Mouse (Mus musculus) WW6 (cell line): ENCODE results near the gene Ankrd13d.
"Not testable (repeated sequence)": the region's sequence is repeated elsewhere in the genome, so short reads cannot be mapped to it uniquely, and the experiment has no call there.

Experiments
- DNase-seq: peaks from one replicate; pipeline ENCODE4 v3.0.0-alpha.2; 2013; ENCODE audit warnings: low read depth, low spot score

The Ankrd13d gene

DNA sequence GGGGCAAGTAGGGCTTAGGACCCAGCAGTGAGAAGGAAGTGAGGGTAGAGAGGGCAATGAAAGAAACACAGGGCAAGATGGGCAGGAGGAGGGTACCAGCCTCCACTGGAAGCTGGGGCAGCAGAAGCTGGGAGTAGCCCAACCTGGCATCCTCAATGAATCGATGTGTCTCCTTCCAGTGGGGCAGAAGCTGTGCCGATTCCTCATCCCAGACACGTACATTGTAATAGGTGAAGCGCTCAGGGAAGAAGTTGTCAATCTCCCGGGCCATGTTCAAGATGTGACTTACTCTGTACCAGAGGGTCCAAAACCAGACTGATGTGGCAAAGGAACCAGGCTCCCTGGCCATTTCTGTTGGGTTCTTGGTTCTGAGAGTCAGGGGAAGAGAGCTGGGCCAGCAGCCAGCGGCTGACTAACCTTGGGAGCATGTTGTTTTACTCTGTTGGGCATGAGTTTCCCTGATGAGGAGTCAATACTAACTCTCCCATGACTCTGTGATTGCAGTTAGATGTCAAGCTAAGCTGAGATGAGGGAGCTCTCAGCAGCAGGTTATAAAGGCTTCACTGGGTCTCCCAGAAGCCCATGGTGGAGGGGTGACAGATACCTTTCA, 18.7 kb downstream of the Ankrd13d start:
- no peak for DNase-seq

DNA sequence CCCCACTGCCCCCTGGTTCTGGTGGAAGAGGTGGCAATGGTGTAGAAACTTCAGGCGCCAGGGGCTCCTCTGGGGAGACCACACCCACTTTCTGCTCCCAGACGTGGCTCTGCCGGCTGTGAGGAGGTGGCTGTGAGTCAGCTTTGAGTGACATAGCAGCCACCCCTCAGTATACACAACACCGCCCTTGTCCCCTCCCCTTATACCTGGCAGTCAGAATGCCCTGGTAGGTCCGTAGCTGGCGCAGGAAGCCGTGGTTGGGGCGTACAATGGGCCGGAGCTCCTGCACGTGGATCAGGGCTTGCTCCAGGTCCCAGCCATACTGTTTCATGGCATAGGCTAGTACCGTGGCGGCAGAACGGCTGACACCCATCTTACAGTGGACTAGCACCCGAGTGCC, 19.2 kb downstream of the Ankrd13d start:
- no peak for DNase-seq

DNA sequence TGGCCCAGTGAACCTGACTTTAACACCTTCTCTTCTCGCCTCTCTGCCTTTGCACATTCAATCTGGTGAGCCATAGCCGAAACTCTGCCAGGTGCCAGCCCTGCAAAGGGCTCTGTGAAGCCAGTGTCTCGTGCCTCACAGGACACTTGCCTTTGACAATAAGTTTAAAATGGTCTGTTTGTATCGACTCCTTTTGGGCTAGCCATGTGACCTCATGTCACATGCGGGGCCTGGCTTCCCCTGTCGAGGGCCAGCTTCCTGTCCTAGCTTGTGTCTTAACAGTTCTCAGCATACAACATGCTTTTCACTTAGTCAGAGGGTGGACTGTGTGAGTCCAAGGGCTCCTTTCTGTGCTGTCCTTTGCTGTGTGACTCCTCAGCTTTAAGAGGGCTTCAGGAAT, 20.2 kb downstream of the Ankrd13d start:
- DNase-seq = no peak

DNA sequence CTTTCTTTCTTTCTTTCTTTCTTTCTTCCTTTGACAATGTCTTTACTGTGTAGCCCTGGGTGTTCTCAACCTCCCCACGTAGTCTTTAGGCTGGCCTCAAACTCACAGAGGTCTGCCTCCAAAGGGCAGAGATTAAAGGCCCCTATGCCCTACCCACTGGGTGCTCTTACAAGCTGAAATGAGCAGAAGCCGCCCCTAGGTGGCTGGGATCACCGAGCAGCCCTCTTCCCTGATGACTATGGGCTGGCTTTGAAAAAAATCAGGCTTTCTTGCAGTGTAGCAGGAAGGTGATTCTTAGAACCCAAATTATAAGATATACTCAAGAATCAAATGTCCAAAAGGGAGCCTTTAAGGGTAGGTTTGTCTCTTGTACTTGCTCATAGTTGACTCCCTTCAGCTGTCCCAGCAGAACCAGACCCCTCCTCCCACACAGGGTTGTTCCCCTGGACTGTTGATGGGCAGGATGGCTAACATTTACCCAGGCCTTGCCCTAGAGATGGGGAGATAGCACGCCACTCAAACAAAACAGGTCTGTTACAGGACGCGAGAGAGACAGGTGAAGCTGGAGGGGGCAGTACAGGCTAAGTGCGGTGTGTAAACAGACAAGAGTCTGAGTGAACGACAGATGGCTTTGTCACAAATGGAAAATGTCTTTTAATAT, 21.8 kb downstream of the Ankrd13d start:
- no peak for DNase-seq

DNA sequence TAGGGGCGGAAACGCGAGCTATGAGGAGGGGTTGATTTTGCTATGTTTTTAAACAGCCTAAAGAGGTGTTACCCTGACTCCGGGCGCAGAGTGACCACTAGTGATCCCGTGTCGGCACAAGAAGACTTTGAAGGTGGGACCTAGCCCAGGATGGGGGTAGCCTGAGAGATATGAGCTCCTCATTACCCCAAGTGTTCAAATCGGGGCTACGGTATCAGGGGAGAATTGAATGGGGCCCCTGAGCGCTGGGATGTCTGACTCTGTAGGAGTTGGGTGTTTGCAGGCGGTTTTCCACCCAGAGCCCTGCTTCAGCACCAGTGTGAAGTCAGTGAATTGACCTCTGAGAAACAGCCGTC, 25.1 kb downstream of the Ankrd13d start:
- no peak for DNase-seq

DNA sequence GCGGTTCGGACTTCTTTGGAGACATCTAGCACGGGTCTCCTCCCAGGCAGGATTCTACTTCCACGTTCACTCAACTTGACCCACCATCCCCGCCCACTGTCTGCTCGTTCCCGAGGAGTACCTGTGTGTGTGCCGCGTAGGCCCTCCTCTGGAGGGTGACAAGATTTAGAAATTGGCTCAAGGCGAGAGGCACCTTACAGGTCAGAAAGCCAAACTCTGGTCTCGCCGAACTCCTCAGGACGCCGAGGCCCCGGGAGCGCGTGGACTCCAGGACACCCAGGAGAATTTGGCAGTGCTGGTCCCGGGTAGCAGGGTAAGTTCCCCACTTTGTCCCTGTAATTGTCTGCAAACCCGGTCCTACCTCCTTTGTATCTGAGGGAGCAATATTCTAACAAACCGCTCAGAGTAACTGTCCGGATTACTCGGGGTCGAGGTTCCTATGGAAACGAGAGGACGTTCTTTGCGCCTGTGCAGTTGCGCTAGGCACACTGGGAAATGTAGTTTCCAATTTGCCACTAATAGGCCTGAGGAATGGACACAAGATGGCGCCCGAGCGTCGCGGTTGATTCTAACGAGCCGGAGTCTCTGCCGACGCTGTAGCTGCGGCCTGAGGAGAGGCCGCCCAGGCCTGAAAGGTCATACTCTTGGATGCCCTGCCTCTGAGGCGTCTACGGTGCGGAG, 25.6 kb downstream of the Ankrd13d start:
- DNase-seq = peak; percentile 93

DNA sequence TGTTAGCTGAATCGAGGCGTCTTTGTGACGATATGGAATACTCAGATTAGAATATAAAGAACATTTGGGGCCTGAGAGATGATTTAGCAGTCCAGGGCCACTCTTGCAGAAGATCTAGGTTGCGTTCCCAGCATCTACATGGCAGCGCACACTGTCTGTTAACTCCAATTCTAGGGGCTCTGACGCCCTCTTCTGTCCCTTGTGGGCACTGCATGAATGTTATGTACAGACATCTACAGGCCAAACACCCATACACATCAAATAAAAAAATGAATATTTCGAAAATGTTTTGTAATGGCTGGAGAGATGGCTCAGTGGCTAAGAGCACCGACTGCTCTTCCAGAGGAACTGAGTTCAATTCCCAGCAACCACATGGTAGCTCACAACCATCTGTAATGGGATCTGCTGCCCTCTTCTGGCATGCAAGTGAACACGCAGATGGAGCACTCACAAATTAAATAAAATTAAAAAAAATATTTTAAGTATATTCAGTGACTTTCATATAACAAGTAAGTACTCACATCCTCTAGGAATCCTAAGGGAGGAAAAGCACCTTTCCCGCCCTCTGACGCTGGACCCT, 27.3 kb downstream of the Ankrd13d start:
- DNase-seq = no peak

DNA sequence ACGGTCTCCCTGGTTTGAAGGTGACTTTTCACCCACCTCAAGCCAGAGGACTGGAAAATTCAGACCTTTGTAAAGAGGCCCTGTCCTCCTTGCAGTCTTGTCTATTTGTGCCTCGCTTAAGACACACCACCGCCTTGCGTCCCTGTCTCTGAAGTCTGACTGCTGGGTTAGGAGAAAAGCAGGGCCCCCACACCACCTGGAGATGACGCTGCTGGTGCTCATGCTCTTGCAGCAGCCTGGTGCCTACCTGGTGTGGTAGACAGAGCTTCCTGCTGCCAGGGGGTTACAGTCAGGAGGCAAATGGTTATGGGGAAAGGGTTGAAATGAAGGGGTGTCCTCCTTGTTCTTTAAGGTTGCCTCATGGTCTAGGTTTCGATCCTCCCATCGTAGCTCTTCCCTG, 28.7 kb downstream of the Ankrd13d start:
- no peak for DNase-seq

DNA sequence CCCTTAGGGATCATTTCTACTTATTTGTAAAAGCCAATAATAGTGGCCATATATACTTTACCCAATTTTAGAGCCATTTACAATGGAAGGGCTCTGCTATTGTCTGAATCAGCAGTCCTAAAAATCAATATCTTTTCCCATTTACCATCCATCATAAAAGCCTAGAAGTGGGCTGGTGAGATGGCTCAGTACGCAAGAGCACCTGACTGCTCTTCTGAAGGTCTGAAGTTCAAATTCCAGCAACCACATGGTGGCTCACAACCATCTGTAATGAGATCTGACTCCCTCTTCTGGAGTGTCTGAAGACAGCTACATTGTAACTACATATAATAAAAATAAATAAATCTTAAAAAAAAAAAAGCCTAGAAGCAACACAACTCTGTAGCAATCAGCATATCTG, 34.3 kb downstream of the Ankrd13d start:
- not testable (repeated sequence) for DNase-seq

DNA sequence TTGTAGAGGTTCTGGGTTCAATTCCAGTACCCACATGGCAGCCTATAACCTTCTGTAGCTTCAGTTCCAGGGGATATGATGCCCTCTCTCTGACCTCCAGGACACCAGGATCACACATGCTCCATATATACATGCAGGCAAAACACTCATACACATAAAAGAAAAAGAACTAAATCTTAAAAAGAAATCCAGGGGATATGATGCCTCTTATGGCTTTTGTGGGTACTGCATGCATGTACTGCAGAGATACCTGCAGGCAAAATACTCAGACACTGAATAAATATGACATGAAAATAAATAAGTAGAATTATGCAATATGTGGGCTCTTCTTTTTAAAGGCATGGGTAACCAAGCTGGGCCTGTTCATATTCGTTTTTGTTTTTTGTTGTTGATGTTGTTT, 35.9 kb downstream of the Ankrd13d start:
- DNase-seq = no peak

DNA sequence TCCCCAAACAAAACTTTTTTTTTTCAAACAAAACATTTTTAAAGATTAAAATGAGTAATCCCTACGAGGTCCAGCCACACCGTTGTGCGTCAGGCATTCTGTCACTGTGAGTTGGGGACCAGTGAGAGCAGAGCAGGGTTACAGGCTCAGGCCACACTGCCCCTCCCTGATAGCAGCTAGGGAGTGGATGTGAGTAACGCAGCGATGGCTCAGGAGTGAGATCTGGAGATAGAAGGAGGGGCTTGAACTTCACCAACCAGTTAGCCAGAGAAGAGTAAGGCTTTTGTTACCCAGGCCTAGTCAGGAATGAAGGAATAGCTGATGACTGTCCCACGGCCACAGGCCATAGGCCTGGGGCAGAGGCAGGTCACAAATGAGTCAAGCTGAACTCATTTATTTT, 38.2 kb downstream of the Ankrd13d start:
- DNase-seq = no peak

DNA sequence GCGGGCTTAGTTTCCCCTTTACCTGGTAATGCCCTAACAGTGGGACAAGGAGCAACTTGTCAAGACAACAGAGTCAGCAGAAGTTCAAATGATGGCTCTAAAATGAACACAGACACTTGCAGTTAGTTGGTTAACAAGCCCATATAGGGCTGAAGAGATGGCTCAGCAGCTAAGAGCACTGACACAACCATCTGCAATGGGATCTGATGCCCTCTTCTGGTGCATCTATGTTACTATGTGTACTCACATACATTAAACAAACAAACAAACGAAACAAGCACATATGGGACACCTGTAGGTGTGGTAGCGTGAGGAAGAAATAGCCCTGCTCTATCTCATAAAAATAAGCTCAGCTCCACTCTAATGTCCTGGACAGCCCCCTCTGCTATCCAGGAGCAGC, 40.5 kb downstream of the Ankrd13d start:
- DNase-seq = no peak

DNA sequence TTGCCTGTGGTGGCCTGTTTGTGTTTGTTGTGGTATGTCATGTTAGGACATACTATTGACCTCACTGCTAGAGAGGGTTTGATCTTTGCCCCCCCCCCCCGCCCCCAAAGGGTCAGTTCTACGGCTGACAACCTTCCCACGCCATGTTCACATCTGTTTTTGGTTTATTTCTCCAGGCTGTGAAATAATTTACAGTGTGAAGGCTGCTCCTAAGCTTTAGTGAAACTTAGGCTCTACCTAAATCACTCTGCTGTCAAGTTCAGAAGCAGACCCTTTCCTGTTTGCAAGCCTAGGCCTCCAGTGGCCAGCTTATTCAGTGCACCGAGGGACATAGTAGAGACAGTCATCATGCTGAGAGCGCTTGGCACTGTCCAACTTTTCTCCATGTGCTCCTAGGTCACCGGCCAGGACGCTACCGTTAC, 42.7 kb downstream of the Ankrd13d start:
- DNase-seq = no peak

DNA sequence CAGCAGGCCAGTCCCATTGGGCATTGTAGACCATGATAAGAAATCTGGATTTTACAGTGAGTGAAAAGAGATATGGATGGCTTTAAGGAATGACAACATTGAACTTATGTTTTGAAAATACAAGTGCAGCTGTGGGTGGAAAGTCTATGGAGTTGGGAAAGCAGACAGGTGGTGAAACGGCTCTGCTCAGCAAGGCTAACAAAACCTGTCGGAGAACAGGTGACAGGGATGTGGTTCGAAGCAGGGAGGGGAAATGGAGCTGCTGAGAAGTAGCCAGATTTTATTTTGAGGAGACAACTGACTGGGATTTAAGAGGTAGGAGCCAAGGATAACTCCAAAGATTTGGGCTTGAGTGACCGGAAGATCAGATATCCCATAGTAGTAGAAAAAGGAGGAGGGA, 48.4 kb downstream of the Ankrd13d start:
- DNase-seq = no peak

DNA sequence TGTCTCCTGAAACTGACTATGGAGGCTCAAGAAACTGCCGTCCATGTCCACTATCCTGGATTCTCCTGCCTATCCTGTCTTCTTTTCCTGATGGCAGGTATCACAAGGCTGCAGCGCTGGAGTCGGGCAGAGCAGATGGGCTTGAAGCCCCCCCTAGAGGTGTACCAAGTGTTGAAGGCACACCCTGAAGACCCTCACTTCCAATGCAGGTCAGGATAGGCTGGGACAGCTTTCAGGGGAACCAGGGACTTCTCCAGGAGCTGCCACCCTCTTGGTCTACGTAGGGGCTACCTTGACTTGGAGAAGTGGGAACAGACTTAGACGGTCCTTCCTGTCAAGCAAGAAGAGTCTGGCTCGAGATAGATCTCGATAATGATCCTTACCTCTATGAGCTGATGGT, 50.3 kb downstream of the Ankrd13d start:
- DNase-seq = no peak

DNA sequence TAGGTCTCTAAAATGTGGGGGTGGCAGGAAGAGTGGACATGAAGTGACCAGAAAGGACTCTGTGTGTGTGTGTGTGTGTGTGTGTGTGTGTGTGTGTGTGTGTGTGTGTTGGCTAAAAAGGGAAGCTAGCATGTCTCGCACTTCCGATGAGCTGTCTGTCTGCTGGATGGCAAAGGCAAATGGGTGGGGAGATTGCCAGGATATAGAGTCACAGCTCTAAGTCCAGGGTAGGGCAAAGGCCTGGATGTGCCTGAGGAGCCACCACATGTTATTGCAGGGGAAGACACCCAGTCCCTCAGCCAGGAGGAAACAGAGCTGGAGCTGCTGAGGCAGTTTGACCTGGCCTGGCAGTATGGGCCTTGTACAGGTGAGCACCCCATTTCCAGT, 50.8 kb downstream of the Ankrd13d start:
- no peak for DNase-seq

DNA sequence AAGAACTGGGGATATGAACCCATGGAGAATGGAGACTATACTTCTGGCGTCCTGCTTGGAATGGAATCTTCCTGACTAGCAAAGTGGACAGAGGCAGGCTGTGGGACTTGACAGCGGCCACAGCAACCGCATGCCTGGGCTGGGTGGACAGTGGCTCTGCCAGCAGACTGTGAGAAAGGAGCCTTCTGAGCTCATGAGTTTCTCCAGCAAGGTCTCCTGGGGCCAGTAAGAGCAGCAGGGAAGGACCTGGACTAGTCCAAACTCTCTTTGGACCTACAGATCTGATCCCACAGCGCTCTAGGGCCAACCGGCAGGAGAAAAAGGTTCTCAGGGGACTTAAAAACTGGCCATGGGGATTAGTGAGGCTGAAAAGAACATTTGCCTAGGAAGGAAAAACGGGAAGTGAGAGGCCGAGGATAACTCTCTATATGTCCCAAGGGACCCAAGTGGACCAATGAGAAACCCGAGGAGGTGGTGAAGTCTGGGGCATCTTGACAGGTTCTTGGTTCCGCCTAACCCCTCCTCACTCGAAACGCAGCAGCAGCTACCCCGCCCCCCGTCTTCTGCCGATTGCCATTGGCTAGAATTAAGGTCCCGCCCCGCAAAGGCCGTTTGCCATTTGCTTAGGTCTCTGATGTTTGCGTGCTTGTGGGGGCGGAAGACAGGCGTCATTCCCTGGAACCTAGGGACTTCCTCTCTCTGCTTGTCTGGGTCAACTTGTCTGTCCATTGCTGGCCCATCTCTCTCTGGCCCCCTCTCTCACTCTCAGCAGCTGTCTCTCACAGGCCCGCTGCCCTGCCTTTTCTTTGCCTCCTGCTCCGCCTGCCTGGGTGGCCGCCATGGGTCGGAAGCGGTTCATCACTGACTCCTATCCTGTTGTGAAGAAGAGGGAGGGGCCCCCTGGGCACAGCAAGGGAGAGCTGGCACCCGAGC, 51.4 kb downstream of the Ankrd13d start, which contains the start of gene Pold4:
Pold4 (plus strand) TSS at position 647 of the 933 bp plus-strand sequence.
- DNase-seq = peak; percentile 67

DNA sequence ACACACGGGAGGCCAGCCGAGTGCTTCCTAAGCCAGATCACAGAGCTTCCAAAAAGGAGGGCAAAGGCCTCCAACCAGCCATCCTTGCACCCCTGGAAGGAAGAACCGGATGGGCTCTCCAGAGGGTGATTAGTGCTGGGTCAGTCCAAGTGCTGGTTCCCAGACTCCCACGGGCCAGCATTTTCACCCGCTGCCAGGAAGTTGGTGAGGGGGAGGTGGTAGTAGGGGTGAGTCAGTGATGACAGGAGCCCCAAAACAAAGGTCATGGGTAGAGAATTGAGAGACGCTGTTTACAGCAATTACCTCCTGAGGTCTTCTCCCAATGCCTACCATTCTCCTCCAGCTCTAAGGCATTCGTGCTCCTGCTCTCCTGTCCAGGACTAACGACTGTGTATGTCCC, 52.5 kb downstream of the Ankrd13d start:
- no peak for DNase-seq

DNA sequence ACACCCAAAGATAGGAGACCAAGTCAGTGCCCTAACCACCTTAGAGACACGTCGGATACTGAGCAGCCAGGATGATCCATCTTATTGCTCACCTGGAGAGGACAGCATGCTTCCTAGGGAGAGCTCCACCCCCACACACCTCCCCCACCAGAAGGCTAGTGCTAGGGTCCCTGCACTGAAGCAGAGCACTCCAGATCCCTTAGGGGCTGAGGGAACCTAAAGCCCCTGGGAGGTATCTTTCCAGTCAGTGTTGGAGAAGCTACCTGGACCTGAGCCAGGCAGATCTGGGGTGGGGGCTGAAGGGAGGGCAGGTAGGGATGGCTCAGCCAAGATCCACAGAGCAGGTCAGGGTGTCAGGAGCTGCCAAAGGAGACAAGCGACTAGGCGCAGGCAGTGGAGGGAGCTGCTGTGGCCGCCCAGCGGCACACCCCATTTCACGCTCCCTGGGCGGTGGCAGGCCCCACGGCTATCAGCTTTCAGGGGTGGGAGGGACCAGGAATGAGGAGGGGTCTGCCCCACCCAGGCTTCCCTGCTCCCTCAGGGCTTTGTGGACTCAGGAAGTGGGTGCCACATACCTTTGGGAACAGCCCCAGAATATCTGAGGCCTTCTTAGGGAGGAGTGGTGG, 53.4 kb downstream of the Ankrd13d start:
- no peak for DNase-seq

DNA sequence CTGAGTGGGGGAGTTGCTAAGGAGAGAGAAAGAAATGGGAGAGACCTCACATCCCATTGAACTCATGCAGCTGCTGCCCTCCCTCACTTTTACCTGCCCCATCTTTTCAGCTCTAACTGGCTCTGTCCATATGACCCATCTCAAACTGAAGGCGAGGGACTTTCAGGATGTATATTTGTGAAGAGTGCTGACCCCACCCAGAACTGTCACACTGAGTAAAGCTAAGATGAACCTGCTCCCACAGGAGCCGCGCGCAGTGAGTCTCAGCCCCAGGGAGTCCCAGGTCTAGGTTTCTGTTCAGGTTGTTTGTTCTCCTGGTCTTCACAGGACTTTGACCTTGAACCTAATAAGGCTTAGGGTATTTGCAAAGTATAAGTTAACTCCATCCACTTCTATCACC, 54.0 kb downstream of the Ankrd13d start:
- DNase-seq = no peak
